Mouse (Mus musculus) adipocyte (in vitro differentiated cells): Measurements from ENCODE around the gene Fam214b.

Source experiments
- DNase-seq: peaks from one replicate; pipeline ENCODE4 v3.0.0-alpha.2; 2016; ENCODE audit warnings: low spot score

Fam214b gene

DNA sequence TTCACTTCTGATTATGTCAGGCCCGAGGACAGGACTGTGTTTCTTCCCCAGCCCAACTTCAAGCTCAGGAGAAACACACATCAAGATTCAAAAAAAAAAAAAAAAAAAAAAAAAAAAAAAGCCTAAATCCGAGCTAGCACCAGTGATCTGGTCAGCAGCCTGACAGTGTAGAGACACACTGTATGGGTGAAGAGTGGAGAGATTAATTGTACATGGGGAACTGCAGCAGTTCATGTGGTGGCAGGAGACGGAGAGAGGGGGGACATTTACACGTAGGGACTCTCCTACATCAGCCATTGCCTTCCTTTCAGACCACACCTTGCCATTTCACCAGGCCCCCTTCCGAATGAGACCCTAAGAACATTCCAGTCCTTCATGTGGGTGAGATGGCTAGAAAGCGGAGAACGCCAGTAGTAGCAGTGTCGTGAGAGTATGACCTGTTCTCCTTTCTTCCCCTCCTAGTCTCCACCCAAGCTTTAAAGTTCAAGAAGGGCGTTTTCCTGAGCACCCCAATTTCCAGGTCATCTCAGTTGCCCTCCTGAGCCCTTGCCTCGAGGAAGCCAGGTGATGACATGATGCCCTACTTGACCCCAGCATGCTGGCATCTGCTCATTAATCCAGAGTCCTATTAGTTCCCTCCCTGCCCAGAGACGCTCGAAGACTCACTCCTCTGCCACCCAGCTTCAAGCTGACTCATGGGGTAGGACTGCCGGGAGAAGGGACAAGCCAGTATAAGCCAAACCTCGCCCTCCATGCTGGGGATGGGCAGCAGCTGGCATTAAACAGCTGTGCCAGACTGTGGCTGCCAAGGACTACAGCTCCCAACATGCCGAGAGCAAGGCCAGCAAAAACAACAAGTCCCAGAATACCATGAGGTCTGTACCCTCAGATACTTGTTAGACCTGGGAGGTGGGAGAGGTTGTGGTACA, 7.2 kb downstream of the Fam214b start:
- peak; percentile 75 for DNase-seq

DNA sequence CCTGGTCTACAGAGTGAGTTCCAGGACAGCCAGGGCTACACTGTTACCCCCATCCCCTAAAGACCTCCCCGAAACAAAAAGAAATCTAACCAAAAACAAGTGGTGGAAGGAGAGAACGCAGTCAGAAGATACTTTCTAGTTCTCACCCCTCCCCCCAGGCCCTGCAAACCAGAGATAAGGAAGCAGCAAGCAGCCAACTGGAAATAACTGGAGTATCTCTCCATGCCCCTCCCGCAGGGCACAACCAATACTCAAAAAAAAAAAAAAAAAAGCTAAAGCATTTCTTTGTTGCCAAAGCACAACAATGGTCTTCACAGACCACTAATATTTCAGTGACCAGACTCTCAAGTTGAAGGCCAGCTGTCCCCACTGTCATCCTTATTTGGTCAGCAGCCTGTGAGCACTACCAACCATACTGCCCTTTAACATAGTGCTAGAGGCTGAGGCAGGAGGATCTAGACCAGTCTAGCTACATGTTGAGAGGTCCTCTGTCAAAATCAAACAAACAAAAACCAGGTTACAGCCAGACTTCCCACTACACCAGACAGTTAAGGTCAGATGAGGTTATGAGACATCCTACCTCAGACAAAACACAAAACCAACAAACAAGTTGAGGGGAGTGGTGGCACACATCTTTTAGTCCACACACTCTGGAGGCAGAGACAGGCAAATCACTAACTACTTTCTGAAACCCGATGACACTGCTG, 8.0 kb downstream of the Fam214b start:
- no peak for DNase-seq

DNA sequence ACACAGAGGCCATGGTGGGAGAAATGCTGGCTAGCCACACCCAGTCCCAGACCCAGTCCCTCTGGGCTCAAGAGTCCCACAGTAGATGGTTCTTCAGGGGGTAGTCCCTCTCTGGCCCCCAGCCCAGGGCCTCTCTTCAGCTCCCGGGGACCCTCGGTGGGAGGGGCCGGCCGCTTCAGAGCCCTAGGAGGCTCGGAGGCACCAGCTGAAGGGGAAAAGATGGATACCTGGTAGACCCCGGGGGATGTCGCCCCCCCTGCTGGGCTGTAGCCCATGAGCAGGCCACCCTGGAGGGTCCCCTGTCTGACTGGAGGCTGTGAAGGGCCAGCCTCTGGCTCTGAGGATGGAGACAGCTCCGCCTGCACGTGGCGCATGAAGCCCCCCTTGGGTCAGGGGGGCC, 9.7 kb downstream of the Fam214b start:
- DNase-seq = no peak

DNA sequence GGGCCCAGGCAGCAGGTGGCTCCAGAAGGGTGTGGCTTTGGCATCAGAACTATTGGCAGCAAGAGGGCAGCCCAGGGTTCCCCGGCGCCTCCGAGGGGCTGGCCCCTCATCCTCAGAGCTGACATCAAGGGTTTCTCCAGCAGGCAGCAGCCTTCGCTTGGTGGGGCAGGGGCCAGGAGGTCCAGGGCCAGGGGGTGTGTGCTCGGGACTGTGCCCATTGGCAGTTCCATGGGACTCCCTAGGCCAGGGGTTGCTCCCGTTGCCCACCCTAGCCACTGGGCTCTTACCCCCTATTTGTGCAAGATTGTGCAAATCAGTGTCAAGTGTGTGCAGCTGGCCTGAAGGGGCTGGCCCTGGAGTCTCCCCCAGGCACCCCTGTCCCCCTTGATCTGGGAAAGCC, 10.2 kb downstream of the Fam214b start:
- DNase-seq = no peak

DNA sequence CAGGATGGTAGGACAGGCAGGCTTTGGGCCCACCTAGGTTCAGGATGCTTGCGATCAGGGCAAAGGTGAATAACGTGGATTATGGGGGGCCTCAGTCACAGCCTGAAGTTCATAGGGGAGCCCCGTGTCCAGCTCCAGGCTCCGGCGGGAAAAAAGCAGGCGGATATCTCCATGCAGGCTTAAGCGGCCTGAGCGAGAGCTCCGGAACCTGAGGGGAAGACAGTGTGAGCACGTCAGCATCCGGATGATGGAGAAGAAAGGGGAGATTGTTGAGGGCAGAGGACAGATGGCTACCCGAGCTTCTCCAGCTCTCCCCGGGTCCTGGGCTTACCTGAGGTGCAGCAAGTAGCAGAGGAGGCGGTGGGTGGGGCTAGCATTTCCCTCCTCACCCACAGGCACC, 12.5 kb downstream of the Fam214b start:
- DNase-seq = no peak

DNA sequence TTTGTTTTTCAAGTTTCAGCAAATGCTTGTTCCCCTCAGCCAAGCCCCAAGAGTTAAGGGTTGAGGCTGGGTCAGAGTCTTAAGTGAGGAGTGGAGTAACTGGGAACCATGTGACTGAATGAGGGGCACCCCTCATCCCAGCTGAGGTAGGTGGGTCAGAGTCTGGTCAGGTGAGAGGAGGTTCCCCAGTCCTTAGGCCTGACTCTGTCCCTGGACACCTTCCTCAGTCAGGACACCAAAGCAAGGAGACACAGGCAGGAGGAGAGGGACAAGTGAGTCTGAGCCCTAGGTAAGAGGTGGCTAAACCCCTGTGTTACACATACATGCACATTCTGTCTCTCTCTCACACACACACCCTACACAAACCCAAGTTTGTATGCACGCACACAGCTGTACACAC, 13.5 kb downstream of the Fam214b start:
- DNase-seq = no peak

DNA sequence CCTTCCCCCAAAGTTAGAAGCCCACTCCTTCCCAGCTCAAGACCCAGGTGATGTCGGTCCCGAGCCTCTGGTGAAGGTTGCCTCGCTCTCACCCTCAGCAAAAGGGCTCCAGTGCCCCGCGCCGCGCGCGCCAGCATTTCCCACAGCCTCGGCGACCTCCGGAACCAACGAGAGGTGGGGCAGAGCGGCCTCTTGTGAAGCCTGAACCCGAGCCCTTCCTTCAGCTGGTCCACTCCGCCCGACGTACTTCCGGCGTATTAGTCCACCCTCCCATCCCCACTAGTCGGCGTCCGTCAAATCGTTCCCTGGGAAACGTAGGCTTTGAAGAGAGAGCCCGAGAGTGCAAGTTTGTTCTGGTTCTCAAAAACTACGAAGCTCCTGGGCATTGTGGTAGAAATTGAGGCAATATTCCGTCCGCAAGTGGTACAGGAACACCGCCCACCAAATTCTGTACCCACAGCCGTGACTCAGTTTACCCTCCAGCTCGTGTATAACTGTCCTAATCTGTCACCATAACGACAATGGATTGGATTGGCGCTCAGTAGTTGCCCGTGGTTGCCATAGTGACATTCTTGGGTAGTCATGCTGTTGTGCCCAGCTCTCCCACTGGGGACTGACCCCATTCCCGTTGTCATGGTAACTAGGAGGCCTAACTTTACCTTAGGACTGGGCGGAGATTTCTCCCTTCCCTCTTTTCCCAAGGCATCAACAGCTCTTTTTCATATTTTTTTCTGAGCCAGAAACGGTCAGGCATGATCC, 14.6 kb downstream of the Fam214b start, which contains the start of gene Stoml2:
Stoml2 (minus strand) TSS at position 474 of the 759 bp plus-strand sequence.
- DNase-seq = peak; percentile 95

DNA sequence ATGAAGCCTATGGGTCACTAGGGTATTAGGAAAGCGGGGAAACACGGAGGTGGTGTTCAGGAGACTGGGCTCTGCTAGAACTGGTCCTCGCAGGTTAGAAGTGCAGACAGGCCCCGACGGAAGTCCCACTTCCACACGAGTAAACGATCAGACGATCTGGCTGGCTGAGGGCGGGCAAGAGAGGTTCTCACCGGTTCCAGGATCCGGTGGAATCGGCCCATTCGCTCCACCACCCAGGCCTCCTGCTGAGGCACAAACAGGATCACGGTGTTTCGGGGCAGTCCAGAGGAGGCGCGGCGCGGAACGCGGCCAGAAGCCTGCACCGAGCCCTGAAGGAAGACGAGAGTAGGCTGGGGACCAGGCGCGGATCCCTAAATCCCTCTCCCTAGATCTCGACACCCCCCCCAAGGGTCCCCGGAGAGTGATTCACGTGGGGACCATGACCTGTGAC, 15.2 kb downstream of the Fam214b start:
- DNase-seq = peak; percentile 47

DNA sequence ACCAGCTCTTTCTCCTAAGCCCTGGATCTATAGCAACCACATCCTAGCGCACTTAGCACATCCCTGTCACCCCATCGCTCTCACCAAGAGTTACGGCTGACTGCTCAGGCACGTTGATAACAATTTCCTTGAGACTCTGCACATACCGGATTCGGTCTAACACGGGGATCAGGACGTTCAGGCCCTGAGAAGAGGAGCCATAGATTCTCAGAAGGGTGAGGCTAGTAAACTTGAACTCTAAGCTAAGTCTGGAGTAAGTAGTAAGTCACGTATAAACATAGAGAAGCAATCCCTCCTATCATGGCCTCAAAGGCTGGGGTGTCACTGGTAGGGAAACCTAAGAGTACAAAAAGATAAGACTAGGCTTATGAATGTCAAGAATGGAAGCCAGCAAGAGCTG, 15.7 kb downstream of the Fam214b start:
- no peak for DNase-seq

DNA sequence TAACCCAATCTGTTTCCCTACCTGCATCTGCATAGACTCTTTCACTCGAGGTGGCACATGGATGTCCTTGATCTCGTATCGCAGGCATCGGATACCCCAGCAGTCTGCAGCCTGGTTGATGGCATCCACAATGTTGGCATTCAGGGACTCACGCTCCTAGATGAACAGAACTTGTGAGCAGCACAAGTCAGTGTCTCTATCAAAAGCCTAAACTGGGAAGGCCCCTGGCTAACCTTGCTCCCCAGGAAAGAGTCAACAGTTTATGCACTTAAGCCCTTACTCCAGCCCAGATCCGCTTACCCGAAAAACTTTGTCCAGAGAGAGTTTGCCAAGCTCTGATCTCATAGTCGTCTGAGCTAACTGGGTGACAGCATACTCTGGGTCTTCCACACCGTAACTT, 16.3 kb downstream of the Fam214b start:
- DNase-seq = no peak

DNA sequence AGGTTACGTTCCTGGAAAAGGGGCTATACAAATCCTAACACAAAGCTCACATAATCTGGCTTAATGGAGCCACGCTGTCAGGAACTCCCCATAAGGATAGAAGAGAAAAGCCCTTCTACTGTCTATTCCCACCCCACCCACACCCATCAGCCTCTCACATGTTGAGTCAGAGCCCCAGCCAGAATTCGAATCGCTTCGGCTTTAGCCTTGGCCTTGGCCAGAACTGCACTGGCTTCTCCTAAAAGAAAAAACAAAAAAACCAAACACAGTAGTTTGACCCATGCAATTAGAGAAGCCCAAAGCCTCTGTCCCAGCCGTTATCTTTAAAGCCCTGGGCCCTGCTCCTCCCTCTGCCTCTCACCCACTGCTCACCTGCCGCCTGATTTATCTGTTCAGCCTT, 16.9 kb downstream of the Fam214b start:
- no peak for DNase-seq

DNA sequence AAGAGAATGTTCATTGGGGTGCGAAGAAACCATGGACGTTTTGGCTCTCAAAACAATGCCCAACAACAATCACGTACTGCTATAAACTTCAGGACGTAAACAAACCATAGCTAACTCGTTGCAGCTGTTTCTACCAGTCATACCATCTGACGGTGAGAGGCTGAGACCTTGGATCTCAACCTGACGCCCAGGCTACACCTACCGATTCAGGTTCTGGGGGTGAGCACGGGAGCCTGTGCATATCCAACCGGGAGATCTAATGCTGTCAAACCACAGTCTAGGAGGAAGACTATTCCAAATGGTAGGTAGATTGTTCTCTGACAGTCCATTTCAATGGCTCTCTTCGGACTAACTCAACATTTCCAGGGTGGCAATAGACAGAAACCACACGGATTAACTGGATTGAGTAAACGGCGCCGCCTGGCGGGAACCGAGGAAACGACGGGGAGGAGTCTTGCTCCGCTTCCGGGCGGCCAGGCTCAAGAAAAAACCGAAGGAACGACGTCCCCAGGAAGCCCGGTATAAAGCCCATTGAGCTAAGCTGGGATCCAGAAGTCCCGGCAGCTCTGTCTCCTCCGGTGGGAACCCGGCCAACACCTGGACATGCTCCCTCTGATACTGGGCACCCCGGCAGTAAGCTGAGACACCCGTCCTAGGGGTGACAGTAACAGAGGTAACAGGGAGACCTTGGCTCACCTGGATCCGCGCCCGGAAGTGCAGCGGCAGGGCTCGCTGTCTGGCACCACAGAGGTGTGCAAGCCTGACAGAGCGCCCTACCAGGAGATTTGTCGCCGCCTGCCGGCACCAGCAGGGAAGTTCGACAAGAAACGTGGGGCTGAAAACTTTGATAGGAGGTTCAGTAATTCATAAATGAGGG, 20.7 kb downstream of the Fam214b start, which contains the start of gene Pigo:
Pigo (minus strand) TSS at position 736 of the 877 bp plus-strand sequence.
- DNase-seq = peak; percentile 96

DNA sequence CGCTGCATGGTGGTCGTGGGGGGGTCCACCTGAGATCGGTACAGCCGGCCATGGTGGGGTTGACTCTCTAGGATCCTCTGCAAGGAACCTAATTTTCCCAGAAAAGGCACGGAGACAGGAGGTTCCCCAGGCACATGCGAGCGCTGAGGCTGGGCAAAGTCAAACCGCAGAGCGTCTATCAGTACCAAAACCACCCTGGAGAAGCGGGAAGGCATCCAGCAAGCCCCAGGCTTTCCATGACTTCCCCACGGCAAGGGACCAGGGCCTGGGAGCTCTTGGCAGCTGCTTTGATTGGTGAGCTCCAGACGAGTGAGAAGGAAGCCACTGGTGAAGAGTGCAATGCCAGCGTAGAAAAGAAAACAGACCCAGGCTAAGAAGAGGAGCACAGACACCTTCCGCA, 21.3 kb downstream of the Fam214b start:
- no peak for DNase-seq

DNA sequence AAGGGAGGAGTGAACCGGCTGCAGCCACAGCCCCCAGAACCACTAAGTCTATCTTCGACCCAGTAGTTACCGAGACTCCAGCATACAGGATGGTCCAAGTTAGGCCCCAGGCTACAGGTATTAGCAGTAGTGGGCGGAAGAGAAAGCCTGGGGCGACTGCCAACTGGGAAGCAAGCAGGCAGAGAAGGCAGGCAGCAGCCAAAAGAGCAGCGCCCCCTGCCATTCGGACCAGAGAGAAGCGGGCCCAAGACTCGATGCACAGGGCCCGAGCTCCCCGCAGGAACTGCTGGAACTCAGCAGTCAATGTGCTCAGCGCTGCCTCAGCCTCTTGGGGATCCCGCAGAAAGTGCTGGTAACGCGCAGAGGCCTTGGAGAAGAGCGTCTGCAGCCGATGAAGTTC, 24.7 kb downstream of the Fam214b start:
- DNase-seq = no peak

DNA sequence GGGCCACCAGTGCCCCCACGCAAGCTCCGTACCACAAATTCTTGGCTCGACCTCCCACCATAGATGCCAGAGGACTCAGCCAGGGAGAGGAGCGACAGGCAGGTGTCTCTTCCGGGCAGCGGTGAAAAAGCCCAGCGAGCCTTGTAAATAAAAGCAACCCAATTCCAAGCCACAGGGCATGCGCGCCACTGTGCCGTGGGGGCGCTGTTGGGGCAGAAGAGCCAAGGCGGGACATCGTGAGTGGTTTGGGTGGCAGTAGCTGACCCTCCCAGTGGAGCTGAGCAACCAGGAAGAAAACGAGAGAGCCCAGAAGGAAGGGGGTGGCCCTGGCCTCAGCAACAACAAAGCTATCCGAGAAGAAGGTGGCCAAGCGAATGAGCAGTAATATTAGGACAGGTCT, 25.1 kb downstream of the Fam214b start:
- DNase-seq = no peak

DNA sequence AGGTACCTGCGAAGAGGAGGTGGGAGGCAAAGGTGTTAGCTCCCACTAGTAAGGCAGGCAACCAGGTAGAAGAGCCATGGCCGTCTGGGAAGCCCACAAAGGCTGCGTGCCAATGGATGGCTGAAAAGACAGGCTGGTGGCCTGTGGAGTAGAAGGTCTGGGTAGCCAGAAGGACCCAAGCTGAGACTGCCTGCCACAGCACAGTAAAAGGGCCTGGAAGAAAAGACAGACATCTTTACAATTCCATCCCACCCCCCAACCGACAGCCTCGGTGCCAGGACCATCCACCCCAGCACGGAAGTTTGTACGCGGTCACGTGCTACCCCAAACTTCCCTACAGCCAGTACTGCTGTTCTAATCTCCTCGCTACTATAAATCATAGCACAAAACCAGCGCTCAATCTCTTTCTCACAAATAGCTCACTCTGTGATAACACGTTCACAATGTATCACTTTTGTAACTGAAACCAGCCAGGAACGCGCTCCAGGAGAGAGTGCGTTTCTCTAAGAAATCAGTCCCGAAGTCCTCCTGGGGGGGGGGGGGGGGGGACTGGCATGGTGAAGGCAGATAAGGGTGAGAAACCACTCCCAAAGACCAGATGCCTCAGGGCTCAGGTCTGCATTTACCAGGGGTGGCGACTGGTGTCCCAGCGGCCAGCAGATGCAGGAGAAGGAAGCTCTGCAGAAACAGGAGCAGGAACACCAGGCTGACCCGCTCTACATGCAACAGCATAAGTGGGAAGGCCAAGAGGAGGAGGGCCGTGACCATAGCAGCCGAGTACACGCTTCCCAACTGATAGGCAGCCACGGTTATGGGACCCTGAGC, 26.2 kb downstream of the Fam214b start:
- DNase-seq = no peak

DNA sequence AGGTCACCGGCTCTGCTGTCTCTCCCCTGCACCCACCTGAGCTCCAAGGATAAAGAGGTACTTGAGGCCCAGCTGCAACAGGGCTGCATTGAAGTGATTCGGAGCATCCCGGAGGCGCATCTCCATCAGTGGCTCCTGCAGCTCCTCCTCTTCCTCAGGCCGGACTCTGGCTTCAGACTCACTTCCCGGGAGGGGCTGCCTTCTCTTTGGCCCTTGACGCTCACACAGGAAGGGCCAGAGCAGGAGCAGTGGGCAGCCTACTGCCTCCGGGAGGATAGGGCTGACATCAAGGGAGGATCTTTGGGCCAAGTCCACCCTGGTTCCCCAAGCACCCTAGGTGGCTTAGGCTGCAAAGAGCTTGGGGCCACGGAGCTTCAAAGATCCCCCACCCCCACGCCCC, 26.8 kb downstream of the Fam214b start:
- DNase-seq = no peak

DNA sequence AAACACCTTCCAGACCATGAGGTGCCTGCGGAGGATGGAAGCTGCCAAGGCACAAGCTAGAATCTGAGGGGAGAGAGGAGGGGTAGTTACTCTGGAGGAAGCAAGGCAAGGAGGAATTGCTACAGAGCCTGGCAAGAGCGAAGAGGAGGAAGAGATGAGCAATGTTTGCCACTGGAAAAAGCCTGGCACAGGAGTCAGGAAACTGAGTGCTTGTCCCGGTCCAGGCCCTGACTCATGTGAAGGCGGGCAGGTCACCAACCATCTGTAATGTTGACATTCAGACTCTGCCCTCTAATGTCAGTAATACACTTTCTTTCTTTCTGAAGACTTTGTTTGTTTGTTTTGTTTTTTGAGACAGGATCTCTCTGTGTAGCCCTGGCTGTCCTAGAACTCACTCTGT, 27.9 kb downstream of the Fam214b start:
- peak; percentile 82 for DNase-seq

DNA sequence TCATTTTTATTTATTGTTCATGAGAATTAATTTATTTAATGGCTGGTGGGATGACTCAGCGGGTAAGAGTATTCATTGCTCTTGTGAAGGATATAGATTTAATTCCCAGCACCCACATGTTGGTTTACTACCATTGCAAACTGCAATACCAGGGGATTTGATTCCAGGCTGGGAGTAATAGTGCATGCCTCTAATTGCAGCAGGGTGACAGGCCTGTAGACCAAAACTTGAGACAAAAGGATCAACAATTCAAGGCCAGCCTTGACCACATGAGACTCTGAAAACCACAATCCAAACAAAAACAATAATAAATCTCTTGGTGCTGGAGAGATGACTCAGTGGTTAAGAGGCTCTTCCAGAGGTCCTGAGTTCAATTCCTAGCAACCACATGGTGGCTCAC, 33.9 kb downstream of the Fam214b start:
- DNase-seq = no peak
